Mouse (Mus musculus) mouse trophoblast stem cell (cell line): ENCODE results near the gene Dus2.

Source experiments
- in situ Hi-C, 2 experiments: fragments of 300-500 bp; cut with MseI, MboI; formaldehyde crosslinking; loops; 2 replicates in 1 of 2; 3 replicates in 1 of 2; pipeline ENCODE4 v1.15.1; 2025

Gene Dus2

GRCm38 (mm10) chr8:106075863-106076174 is 84.7 kb downstream of the Dus2 start:
- in situ Hi-C loops = no loop called here

DNA sequence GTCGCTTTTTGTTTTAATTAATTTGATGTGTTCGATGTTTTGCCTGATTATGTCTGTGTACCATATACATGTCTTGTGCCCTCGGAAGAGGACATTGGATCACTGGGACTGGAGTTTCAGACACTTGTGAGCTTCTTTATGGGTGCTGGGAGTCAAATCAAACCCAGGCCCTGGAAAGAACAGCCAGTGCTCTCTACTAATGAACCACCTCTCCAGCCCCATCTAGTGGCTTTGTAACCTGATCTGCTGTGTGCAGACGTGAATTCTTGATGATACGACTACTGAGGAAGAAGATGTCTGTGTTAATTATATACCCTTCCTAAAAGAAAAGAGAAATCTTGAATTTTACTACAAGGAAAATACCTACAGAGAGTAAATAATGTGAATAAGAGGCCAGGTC is 85.5 kb downstream of the Dus2 start:
- in situ Hi-C loops = no loop called here

DNA sequence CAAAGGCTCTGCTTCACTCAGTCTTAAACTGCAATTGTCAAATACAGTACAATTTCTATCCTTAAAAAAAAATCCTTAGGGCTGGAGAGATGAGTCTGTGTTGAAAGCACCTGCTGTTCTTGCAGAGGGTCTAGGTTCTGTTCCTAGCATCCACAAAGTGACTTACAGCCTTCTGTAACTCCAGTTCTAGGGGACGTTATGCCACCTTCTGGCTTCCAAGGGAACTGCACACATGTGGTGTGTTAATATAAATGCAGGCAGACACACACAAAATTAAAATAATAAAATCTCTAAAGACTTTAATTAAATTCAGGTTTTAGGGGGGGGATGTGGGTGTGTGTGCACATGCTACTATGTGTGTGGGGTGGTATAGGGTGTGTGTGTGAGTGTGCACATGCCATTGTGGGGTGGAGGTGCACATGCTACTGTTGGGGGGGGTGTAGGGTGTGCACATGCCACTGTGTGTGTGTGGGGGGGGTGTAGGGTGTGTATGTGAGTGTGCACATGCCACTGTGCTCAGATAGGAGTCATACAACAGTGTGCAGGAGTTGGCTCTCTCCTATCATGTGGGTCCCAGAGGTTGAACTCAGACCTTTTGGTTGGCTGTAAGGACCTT is 86.4 kb downstream of the Dus2 start:
- in situ Hi-C loops = no loop called here

DNA sequence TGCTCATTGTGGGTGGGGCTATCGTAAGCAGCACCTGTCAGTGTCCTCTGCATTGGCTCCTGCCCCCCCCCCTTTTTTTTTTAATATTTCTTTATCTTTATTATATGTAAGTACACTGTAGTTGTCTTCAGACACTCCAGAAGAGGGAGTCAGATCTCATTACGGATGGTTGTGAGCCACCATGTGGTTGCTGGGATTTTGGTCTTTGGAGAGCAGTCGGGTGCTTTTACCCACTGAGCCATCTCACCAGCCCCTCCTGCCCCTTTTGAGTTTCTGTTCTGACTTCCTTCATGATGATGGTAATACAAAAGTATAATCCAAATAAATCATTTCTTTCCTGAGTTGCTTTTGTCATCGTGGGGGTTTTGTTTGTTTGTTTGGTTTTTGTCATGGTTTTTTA is 111.2 kb downstream of the Dus2 start:
- in situ Hi-C loops = no loop called here
